Mouse (Mus musculus): Measurements from ENCODE around the gene Mgat3. TPM values are rescaled to one million over a fixed set of nuclear protein-coding genes. Genes with fewer than 3 reads are reported as not detected.
A peak's percentile ranks its signal among the peaks of the same experiment; 100 is the strongest.

The Mgat3 gene
- polyA plus RNA-seq, 2 experiments, result 0.33 to 0.95 TPM

DNA sequence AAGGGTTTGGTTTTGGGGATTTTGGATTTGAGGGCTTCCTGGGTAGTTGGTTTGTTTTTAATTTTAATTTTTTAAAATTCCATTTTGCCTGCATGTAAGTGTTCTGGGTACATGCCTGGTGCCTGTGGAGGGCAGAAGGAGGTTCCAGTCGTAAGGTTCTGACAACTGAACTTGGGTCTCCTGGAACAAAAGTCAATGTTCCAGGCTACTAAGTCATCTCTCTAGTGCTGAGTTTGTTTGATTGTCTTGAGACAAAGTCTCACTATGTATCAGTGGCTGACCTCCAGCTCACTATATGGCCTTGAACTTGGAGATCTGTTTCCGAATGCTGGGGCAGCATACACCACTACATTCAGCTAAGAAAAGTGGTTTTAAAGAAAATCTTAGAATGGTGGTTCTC lies 38.0 kb upstream of the Mgat3 start:
- Histone ChIP-seq H3K4me3 (ENCODE audit: insufficient read depth in 1 of 2, low read depth in 2 of 2, low read length in 2 of 2) (no peak overlapping the region), H3K4me2 (ENCODE audit: low read depth) (peak overlapping the region; percentile 94), H3K27ac (no peak overlapping the region), H3K27me3 (ENCODE audit: control insufficient read depth, insufficient read depth, low read length) (no peaks in the 10 kb centered on the region), H3K36me3 (replicated peaks; ENCODE audit: control insufficient read depth, insufficient read depth, low read depth) (peaks cover 2% of the 10 kb centered on the region), H3K4me1 (replicated peaks; ENCODE audit: control insufficient read depth in 2 of 2, insufficient read depth in 2 of 2, low read length in 1 of 2) (peaks cover 37 to 58% of the 10 kb centered on the region in 2 experiments), H3K9ac (replicated peaks) (peak overlapping the region; percentile 20; the same call in 1 of the 2 replicates), H3K9me3 (ENCODE audit: control insufficient read depth, low read length) (no peaks in the 10 kb centered on the region)
- ATAC-seq (ENCODE audit: insufficient read depth) (no peak), DNase-seq (ENCODE audit: low read depth in 3 of 3, low spot score in 3 of 3) (no peak)
- WGBS (ENCODE audit: insufficient replicate concordance), result 82% methylated on average over 2 of the region's 2 CpGs
- no peak for TF ChIP-seq CTCF (IDR thresholded peaks at IDR 0.05; ENCODE audit: low read depth)
- TF ChIP-seq EP300 (IDR thresholded peaks at IDR 0.05; ENCODE audit: low read depth), result no peak

DNA sequence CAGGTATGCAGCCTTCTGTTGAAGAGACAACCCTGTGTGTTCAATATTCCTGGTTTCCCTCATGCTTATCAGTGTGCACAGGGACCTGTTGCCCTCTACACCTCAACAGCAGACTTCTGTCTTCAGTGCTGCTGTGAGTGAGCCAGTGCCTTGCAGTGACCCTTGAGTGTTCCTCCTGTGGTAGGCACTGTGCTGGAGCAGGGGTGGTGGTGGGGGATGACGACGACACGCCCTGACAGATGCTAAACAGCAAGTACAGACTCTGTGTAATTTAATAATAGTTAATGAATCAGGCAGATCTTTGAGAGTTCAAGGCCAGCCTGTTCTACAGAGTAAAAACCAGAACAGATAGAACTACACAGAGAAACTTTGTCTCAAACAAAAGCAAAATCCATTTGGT lies 36.9 kb upstream of the Mgat3 start:
- no peak overlapping the region for H3K27ac ChIP-seq
- peaks cover 10% of the 10 kb centered on the region for H3K36me3 ChIP-seq (replicated peaks; ENCODE audit: control insufficient read depth, insufficient read depth, low read depth)
- ATAC-seq (ENCODE audit: insufficient read depth) (no peak), DNase-seq (ENCODE audit: low read depth in 3 of 3, low spot score in 3 of 3) (no peak)
- H3K9ac ChIP-seq (replicated peaks), result no peak overlapping the region
- H3K9me3 ChIP-seq (ENCODE audit: control insufficient read depth, low read length), result no peaks in the 10 kb centered on the region
- H3K4me2 ChIP-seq (ENCODE audit: low read depth), result no peak overlapping the region
- no peaks in the 10 kb centered on the region for H3K27me3 ChIP-seq (ENCODE audit: control insufficient read depth, insufficient read depth, low read length)
- TF ChIP-seq CTCF (IDR thresholded peaks at IDR 0.05; ENCODE audit: low read depth), result no peak
- no peak overlapping the region for H3K4me3 ChIP-seq (ENCODE audit: insufficient read depth in 1 of 2, low read depth in 2 of 2, low read length in 2 of 2)
- H3K4me1 ChIP-seq (replicated peaks; ENCODE audit: control insufficient read depth in 2 of 2, insufficient read depth in 2 of 2, low read length in 1 of 2), result peaks cover 26 to 47% of the 10 kb centered on the region in 2 experiments
- 62% methylated on average over 3 of the region's 3 CpGs for WGBS (ENCODE audit: insufficient replicate concordance)

DNA sequence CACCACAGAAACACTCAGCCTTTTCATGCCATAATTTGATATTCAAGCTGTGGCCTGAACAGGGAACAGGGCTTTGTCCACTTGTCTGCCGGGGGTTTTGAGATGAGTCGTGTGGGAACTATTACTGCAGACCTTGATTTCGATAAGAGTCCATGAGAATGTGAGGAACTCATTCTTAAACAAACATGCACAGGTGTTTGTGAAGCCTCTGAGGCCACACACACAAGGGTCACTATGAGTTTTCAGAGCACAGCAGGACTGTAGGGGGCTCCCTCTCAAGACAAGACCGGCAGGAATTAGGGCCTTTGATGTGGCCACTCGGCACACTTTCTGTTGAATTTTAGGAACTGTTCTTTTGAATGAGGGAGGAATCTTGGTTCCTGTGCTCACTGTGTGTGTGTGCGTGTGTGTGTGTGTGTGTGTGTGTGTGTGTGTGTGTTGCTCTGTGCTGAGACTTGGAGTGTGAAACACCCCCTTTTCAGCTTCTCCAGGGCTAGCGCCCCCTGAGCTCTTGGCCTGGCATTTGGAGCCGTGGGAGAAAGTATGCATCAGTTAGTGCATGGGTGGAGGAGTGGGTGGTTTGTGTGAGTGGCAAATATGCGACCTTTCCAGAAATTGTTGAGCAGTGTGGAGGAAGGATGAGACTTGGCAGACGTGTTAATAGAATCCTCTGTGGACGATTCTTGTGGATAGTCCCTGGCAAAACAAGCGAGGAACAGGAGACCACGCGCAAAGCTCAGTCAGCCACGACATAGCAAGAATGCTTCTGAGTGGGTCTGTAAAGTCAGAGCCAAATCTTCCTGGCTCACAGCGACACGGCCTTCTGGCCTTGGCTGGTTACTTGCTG lies 35.4 kb upstream of the Mgat3 start:
- Histone ChIP-seq H3K27ac (no peak overlapping the region), H3K4me1 (replicated peaks; ENCODE audit: control insufficient read depth in 2 of 2, insufficient read depth in 2 of 2, low read length in 1 of 2) (peaks cover 14 to 37% of the 10 kb centered on the region in 2 experiments), H3K36me3 (replicated peaks; ENCODE audit: control insufficient read depth, insufficient read depth, low read depth) (peaks cover 20% of the 10 kb centered on the region), H3K9me3 (ENCODE audit: control insufficient read depth, low read length) (peaks cover 4% of the 10 kb centered on the region; the same call in 1 of the 2 replicates), H3K4me2 (ENCODE audit: low read depth) (no peak overlapping the region), H3K4me3 (ENCODE audit: insufficient read depth in 1 of 2, low read depth in 2 of 2, low read length in 2 of 2) (no peak overlapping the region), H3K27me3 (ENCODE audit: control insufficient read depth, insufficient read depth, low read length) (no peaks in the 10 kb centered on the region), H3K9ac (replicated peaks) (no peak overlapping the region)
- 76% methylated on average over 17 of the region's 17 CpGs for WGBS (ENCODE audit: insufficient replicate concordance)
- TF ChIP-seq EP300 (IDR thresholded peaks at IDR 0.05; ENCODE audit: low read depth) (no peak), CTCF (IDR thresholded peaks at IDR 0.05; ENCODE audit: low read depth) (0 out of 2 replicates have a peak, but pooled peaks have one; percentile 14)
- no peak for ATAC-seq (ENCODE audit: insufficient read depth)
- DNase-seq (ENCODE audit: low read depth in 3 of 3, low spot score in 3 of 3), result no peak

DNA sequence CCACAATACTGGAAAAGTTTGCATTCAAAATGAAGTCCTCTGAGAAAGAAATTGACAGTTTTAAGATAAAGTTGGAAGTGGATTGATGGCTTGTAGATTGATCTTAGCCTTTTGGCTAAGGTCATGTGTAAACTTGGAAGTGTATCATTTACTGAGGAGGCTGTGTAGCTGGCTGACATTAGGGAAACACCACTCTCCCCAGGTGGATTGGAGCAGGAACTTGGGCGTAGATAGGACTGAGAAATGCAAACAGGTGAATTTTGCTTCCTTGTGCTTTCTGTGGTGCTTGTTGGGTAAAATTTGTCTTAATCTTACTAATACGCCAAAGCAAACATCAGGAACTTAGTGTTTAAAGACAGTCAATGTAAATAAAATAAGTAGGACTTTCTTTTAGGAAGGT lies 33.2 kb upstream of the Mgat3 start:
- H3K27me3 ChIP-seq (ENCODE audit: control insufficient read depth, insufficient read depth, low read length), result no peaks in the 10 kb centered on the region
- TF ChIP-seq CTCF (IDR thresholded peaks at IDR 0.05; ENCODE audit: low read depth) (no peak), EP300 (IDR thresholded peaks at IDR 0.05; ENCODE audit: low read depth) (no peak)
- no peak overlapping the region for H3K4me2 ChIP-seq (ENCODE audit: low read depth)
- H3K4me1 ChIP-seq (replicated peaks; ENCODE audit: control insufficient read depth in 2 of 2, insufficient read depth in 2 of 2, low read length in 1 of 2), result peaks cover 4 to 24% of the 10 kb centered on the region in 2 experiments
- DNase-seq (ENCODE audit: low read depth in 3 of 3, low spot score in 3 of 3) (no peak), ATAC-seq (ENCODE audit: insufficient read depth) (no peak)
- 90% methylated on average over 2 of the region's 2 CpGs for WGBS (ENCODE audit: insufficient replicate concordance)
- no peak overlapping the region for H3K9ac ChIP-seq (replicated peaks)
- H3K27ac ChIP-seq, result no peak overlapping the region
- peaks cover 4% of the 10 kb centered on the region; the same call in 1 of the 2 replicates for H3K9me3 ChIP-seq (ENCODE audit: control insufficient read depth, low read length)
- H3K36me3 ChIP-seq (replicated peaks; ENCODE audit: control insufficient read depth, insufficient read depth, low read depth), result peaks cover 29% of the 10 kb centered on the region
- no peak overlapping the region for H3K4me3 ChIP-seq (ENCODE audit: insufficient read depth in 1 of 2, low read depth in 2 of 2, low read length in 2 of 2)

DNA sequence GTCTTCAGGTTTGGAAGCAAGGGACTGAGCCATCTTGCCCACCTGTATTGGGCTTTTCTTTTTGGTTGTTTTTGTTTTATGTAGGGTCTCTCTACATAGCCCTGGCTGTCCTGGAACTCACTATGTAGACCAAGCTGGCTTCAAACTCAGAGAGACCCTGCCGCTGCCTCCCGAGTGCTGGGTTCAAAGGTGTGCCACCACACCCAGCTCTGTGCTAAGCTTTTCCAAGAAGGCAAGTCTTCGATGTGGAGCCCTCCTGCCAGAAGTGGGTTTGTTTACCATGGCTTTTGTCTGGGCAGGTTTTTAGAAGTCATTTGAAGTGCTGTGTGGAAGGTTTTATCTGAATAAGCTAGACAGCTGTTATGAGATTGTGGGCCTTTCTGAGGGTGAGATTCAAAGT lies 32.6 kb upstream of the Mgat3 start:
- Histone ChIP-seq H3K27me3 (ENCODE audit: control insufficient read depth, insufficient read depth, low read length) (no peaks in the 10 kb centered on the region), H3K4me3 (ENCODE audit: insufficient read depth in 1 of 2, low read depth in 2 of 2, low read length in 2 of 2) (no peak overlapping the region), H3K27ac (no peak overlapping the region), H3K36me3 (replicated peaks; ENCODE audit: control insufficient read depth, insufficient read depth, low read depth) (peaks cover 29% of the 10 kb centered on the region), H3K9ac (replicated peaks) (no peak overlapping the region), H3K4me1 (replicated peaks; ENCODE audit: control insufficient read depth in 2 of 2, insufficient read depth in 2 of 2, low read length in 1 of 2) (peaks cover under 1 to 21% of the 10 kb centered on the region in 2 experiments), H3K9me3 (ENCODE audit: control insufficient read depth, low read length) (peaks cover 4% of the 10 kb centered on the region; the same call in 1 of the 2 replicates), H3K4me2 (ENCODE audit: low read depth) (no peak overlapping the region)
- DNase-seq (ENCODE audit: low read depth in 3 of 3, low spot score in 3 of 3) (no peak), ATAC-seq (ENCODE audit: insufficient read depth) (no peak)
- 80% methylated on average over 3 of the region's 3 CpGs for WGBS (ENCODE audit: insufficient replicate concordance)
- TF ChIP-seq EP300 (IDR thresholded peaks at IDR 0.05; ENCODE audit: low read depth) (no peak), CTCF (IDR thresholded peaks at IDR 0.05; ENCODE audit: low read depth) (no peak)
